Mouse (Mus musculus) adrenal gland, adult 18-20 months (tissue): Measurements from ENCODE around the gene Phkg1. TPM values are rescaled to one million over a fixed set of nuclear protein-coding genes. Genes with fewer than 3 reads are reported as not detected.
A peak's percentile ranks its signal among the peaks of the same experiment; 100 is the strongest.
"Not testable (repeated sequence)": the region's sequence is repeated elsewhere in the genome, so short reads cannot be mapped to it uniquely, and the experiment has no call there.

ENCODE experiments used
- DNase-seq, 2 experiments: peaks; one replicate each; pipeline ENCODE4 v3.0.0; 2021 to 2022; ENCODE audit warnings: low spot score in 2 of 2
- long read RNA-seq, 2 experiments: library from polyadenylated mRNA; stranded (forward); transcript quantifications; one replicate each; pipeline ENCODE4 v2.0.0; 2021
- total RNA-seq, 2 experiments: library from RNA; stranded (reverse); gene quantifications; 1 replicate in 1 of 2; 2 replicates in 1 of 2; pipeline ENCODE4 v1.2.3; 2021

Gene Phkg1
- 1 to 10 TPM; 1.2 to 4.7 TPM for total RNA-seq
- long read RNA-seq, experiment 1 = 0 reads
- long read RNA-seq, experiment 2, partial matches to known transcripts = 1 of 6 reads
- long read RNA-seq, experiment 2, other reads (novel, unspliced or antisense) = 1 of 6 reads

DNA sequence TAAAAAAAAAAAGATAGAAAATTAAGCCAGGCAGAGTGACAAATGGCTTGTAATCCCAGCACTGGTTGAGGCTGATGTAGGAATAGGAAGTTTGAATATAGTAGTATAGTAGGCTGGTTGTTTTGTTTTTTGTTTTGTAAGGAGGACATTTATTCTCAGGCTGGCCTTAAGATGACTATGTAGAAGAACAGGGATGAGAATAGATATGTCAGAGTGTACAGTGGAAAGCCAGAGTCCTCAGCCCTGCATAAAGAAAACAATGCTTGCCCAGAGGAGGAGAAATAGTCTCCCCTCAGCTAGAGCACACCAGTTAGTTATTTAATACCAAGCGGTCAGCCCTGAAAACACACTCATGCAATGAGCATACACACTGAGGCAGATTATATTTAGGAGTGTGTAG, at the start of gene Phkg1:
Phkg1 (minus strand) TSS at position 101 of the 400 bp plus-strand sequence.
- DNase-seq = no peak

- no peak for DNase-seq
Observed at GRCm38 (mm10) chr5:129947528-129948033, 49.2 kb upstream of the Phkg1 start.

DNA sequence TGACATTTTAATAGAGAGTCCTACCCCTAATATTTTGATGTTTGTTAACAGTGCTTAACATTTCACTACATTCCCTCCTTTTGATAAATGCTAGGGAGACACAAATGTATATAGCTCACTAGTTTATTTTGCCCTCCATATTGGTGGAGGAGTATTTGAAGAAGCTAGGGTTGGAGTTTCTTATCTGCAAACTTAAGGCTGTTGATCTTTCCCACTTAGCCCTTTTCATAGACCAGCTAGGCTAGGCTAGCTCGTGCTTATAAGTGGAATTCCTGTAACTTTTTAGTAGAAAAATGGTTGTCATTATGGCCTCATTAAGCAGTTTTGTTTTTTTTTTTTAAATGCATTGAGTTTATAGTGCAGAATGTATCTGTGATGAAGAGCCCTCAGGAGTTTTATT, 45.1 kb upstream of the Phkg1 start:
- no peak for DNase-seq

DNA sequence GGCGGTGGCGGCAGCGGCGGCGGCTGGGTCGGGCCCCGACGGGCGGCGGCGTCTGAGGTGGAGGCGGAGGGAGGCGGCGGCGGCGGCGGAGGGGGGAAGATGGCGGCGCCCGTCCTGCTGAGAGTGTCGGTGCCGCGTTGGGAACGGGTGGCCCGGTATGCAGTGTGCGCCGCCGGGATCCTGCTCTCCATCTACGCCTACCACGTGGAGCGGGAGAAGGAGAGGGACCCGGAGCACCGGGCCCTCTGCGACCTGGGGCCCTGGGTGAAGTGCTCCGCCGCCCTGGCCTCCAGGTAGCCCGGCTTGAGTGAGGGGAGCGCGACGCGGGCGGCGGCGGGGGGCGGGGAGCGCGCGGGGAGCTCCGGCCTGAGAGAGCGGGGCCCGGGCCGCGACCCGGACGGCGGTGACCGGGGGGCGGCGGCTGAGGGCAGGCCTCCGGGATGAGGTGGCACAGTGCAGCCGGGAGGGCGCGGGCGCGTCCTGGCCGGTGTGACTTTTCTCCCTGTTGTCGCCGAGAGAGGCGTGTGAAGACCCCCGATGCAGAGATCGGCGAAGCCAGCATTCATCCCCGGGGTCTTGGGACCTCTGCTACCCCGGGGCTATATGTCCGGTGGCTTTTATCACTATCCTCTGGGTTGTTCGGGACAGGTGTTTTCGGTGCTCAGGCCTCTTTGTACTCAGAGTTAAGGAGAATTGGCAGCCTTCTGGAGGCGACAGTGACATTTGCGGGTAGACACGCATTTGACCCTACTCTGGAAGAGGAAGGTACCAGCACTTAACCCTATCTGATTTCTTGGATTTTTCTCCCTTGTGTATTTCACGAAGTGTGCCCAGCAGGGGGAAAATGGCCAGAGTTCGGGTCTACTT, 44.0 kb upstream of the Phkg1 start:
- DNase-seq = peak; percentile 42 to 54

- DNase-seq = peak; percentile 98
Observed at GRCm38 (mm10) chr5:129941495-129942045, 43.2 kb upstream of the Phkg1 start, which contains the start of gene Vkorc1l1. Vkorc1l1 (plus strand) TSS chr5:129941970.

DNA sequence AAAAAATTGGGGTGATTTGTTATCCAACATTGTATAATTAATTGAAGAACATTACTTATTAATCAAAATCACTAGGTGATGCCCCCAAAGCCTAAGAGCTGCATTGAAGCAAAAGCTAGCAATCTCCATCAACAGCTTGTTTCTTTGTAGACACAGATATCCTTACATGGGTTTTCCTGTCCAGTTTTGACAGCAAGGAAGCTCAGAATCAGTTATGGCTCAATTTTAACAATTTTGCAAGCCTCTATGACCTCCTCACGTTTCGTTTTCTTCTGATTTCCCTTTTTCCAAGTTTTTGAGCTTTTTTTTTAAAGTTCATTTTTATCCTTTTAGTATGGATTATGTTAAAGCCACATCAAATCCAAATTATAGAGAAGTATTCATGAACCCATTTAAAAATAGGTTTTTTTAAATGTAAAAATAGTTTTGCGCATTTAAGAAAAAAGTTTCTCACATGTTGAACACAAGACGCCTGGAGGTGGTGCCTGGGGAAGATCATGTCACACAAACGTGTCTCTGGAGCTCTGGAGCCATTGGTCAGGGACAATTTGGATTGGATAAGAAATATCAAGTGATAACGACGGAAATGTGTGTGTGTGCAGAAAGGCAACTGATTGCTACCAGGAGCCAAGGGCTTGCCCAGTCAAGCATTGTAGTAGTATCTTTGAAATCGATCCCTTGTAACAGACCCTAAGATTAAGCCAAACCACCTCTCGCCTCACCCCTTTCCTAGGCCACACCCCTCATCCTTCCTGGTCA, 42.6 kb upstream of the Phkg1 start:
- DNase-seq = no peak

- no peak for DNase-seq
Observed at GRCm38 (mm10) chr5:129940281-129940680, 41.9 kb upstream of the Phkg1 start.

- DNase-seq = no peak
Observed at GRCm38 (mm10) chr5:129936941-129937340, 38.6 kb upstream of the Phkg1 start.

DNA sequence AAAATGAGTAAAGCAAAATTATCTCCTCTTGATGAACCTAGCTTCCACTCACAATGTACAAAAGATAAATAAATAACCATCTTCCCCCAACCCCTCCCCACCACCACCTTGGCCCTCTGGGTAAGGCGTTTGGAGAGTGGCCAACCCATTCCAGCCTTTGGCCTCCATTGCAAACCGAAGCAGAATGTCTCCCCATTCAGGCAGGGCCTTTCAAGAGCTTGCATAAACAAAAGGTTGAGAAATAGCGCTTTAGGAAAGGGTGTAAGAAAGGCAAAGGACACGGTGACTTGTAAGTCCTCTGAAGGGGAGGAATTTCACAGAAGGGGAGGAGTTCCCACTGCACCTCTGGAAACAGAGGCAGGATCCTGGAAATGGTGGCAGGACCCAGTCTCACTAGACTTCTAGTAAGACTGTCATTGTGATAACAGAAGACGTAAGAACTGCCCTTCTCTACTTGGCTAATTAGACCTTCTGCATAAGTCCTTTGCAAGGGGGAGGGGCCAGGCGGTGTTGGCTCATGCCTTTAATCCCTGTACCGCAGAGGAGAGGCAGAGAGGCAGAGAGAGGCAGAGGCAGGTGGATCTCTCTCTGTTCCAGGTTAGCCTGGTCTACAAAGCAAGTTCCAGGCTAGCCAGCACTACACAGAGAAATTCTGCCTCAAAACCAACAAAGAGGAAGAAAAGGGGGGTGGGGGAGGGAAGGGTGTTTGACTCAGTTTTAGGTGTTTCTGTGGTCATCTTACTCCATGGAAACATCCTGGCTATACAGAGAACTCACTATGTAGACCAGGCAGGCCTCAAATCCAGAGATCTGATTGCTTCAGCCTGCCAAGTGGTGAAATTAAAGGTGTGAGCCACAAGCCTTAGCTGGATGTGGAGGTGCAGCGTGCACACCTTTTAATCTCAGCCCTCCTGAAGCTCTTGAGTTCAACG, 31.8 kb upstream of the Phkg1 start:
- DNase-seq = no peak

GRCm38 (mm10) chr5:129925933-129926332, 27.6 kb upstream of the Phkg1 start:
- DNase-seq = no peak

DNA sequence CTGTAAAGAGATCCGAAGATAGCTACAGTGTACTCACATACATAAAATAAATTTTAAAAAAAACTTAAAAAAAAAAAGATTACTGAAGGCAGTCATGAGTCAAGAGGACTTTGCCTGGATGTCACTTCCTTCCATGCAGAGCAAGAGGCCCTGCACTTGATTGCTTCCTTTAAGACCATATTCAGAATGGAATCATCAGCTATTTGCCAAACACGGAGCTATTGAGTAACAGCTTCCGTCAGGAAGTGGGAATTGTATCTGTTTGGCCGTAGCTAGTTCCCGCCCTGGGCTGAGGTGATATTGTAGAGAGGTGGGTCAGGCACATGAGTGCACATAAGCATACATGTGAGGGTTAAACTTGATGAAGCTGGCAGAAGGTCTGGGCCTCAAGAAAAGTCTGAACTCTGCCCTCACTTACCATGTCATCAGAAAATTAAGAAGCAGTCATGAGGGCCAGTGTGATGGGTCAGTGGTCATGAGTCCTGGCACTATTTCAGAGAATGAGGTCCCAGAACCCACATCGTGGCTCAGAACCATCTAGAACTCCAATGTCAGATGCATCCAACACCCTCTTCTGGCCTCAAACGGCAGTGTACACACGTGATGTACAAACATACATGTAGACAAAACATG, 26.6 kb upstream of the Phkg1 start:
- DNase-seq = no peak

- DNase-seq = no peak
Observed at GRCm38 (mm10) chr5:129921972-129922371, 23.6 kb upstream of the Phkg1 start.

- DNase-seq = peak in 1 of 2 experiments; percentile 7
Observed at GRCm38 (mm10) chr5:129919320-129919719, 21.0 kb upstream of the Phkg1 start.

- no peak for DNase-seq
Observed at GRCm38 (mm10) chr5:129918752-129919151, 20.4 kb upstream of the Phkg1 start.

DNA sequence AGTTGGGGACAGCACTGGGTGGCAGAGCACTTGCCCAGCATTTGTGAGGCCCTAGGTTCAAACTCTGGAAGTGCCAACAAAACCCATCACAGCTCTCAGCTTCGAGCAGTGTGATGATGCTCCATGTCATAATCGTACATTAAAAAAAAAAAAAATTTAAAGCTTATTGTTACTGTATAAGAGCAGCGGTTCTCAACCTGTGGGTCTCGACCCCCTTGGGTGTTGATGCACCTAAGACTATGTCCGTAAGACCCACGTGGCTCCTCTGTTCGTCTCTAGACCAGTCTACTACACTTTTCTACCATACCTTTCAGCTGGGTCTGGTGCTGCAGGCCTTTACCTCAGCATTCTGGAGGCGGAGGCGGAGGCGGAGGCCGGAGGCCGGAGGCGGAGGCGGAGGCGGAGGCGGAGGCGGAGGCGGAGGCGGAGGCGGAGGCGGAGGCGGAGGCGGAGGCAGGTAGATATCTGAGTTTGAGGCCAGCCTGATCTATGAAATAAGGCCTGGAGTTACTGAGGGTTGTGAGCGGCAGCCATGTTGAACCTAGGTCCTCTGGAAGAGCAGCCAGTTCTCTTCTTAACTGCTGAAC, 19.8 kb upstream of the Phkg1 start:
- DNase-seq = no peak

DNA sequence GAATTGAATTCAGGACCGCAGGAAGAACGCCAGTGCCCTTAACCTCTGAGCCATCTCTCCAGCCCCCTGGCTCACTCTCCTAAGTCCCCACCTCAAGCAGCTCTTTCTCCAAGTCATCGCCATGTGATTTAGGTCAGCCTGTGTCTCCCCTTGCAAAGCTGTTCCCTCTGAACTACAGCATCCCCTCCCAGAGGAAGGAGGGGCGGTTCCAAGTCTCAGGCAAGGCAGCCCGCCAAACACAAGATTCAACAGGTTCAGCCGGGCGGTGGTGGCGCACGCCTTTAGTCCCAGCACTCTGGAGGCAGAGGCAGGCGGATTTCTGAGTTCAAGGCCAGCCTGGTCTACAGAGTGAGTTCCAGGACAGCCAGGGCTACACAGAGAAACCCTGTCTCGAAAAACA, 17.1 kb upstream of the Phkg1 start:
- DNase-seq = not testable (repeated sequence)

GRCm38 (mm10) chr5:129914024-129914423, 15.7 kb upstream of the Phkg1 start:
- DNase-seq = peak in 1 of 2 experiments; percentile 17

DNA sequence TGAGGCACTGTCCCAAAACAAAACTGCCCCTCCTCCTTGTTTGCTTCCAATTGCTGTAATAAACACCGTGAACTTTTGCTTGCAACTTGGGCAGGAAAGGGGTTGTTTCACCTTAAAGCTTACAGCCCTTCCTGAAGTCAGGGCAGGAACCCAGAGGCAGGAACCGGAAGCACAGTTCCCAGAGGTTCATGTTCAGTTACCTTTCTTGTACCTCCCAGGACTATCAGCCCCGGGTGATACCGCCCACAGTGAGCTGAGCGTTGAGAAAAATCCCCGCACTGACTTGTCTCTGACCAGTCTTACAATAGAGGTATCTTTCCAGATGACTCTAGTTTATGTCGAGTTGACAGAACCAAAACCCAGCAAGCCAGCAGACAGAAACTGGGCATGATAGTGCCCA, 11.2 kb upstream of the Phkg1 start:
- no peak for DNase-seq

DNA sequence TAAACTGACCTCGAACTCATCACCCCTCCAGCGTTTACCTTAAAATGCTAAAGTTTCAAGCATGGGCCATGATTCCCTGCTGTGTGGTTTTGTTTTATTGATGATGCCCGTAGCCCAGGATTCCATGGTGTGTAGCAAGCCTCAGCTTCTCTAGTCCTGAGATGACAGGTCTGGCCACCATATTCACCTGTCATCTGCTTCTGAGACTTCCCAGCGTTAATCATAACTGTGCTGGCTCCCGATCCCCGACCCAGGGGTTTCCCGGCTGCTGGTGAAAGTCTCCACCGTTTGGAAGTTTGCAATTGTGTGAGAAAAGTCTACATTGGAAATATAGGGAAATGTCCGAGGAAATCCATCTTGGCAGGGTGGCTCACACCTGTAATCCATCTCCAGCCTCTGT, 10.8 kb upstream of the Phkg1 start:
- no peak for DNase-seq
